Mouse (Mus musculus): Measurements from ENCODE around the gene Oat.

DNA sequence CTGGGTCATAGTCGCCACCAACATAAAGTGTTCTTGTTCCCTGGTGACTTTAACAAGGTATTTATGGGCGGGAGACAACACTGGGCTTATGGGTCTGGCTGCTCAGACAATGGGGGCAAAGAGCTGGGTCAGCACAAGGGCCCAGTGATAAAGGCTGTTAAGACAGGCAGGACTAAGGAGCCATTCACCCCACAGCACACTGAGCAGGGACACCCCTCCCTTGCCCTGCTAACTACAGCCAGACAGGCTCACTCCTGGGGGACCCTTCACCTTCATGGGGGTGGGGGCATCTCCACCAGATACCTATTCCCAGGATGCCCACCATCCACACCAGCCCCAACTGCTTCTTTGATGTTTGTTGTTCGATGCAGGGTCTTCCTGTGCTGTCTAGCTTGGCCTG lies 47.0 kb downstream of the Oat start:
- TF ChIP-seq CTCF (IDR thresholded peaks at IDR 0.05; ENCODE audit: control insufficient read depth, insufficient read depth, insufficient read length) (no peak), MAX (IDR thresholded peaks at IDR 0.05) (no peak), CEBPB (IDR thresholded peaks at IDR 0.05; ENCODE audit: low read depth) (no peak), FOSL1 (IDR thresholded peaks at IDR 0.05; ENCODE audit: insufficient read depth, low read length, poor library complexity, severe bottlenecking) (no peak), USF1 (IDR thresholded peaks at IDR 0.05; ENCODE audit: low read depth) (no peak), MYOG (IDR thresholded peaks at IDR 0.05; ENCODE audit: control insufficient read depth, extremely low read depth, insufficient read length) (no peak), MYOD1 (IDR thresholded peaks at IDR 0.05; ENCODE audit: control insufficient read depth, insufficient read length, low read depth) (no peak)
